Mouse (Mus musculus): ENCODE data around the gene Tmem74b. TPM values are rescaled to one million over a fixed set of nuclear protein-coding genes. Genes with fewer than 3 reads are reported as not detected.

The Tmem74b gene
- polyA plus RNA-seq, 1 experiment = not detected

GRCm38 (mm10) chr2:151743845-151744244 is 42.0 kb downstream of the Tmem74b start, which contains the start of gene Psmf1:
Gene Psmf1 (minus strand): TSS chr2:151744186.
- H3K4me1 ChIP-seq (ENCODE audit: control insufficient read depth, insufficient read depth, low read length) = peaks cover 1% of the 10 kb centered on the region
- no peaks in the 10 kb centered on the region for H3K36me3 ChIP-seq (ENCODE audit: control insufficient read depth, insufficient read depth, low read length, poor library complexity, severe bottlenecking)
- H3K9ac ChIP-seq (ENCODE audit: low read depth, poor library complexity, severe bottlenecking) = no peak within 1 kb of the TSS
- no peak within 1 kb of the TSS for H3K4me3 ChIP-seq (ENCODE audit: low read depth, low read length)
- TF ChIP-seq POLR2A (IDR thresholded peaks at IDR 0.05; ENCODE audit: insufficient read depth, low read length) (no peak), EP300 (IDR thresholded peaks at IDR 0.05; ENCODE audit: insufficient read depth, low read depth, low read length) (no peak), CTCF (IDR thresholded peaks at IDR 0.05; ENCODE audit: low read depth, low read length) (no peak)
- no peaks in the 10 kb centered on the region for H3K27me3 ChIP-seq (ENCODE audit: control insufficient read depth, insufficient read depth, low read length, poor library complexity, severe bottlenecking)
- H3K27ac ChIP-seq (ENCODE audit: insufficient read depth, low read length) = no peak within 1 kb of the TSS
- no peaks in the 10 kb centered on the region for H3K9me3 ChIP-seq (replicated peaks; ENCODE audit: control insufficient read depth, insufficient read depth, low read length, poor library complexity, severe bottlenecking)

GRCm38 (mm10) chr2:151747847-151748705 is 46.3 kb downstream of the Tmem74b start:
- Histone ChIP-seq H3K36me3 (ENCODE audit: control insufficient read depth, insufficient read depth, low read length, poor library complexity, severe bottlenecking) (no peaks in the 10 kb centered on the region), H3K4me1 (ENCODE audit: control insufficient read depth, insufficient read depth, low read length) (peaks cover 1% of the 10 kb centered on the region), H3K27me3 (ENCODE audit: control insufficient read depth, insufficient read depth, low read length, poor library complexity, severe bottlenecking) (no peaks in the 10 kb centered on the region), H3K27ac (ENCODE audit: insufficient read depth, low read length) (no peak overlapping the region), H3K9ac (ENCODE audit: low read depth, poor library complexity, severe bottlenecking) (no peak overlapping the region), H3K4me3 (ENCODE audit: low read depth, low read length) (no peak overlapping the region), H3K9me3 (replicated peaks; ENCODE audit: control insufficient read depth, insufficient read depth, low read length, poor library complexity, severe bottlenecking) (no peaks in the 10 kb centered on the region)
- TF ChIP-seq CTCF (IDR thresholded peaks at IDR 0.05; ENCODE audit: low read depth, low read length) (peak; percentile 80), POLR2A (IDR thresholded peaks at IDR 0.05; ENCODE audit: insufficient read depth, low read length) (no peak), EP300 (IDR thresholded peaks at IDR 0.05; ENCODE audit: insufficient read depth, low read depth, low read length) (no peak)

GRCm38 (mm10) chr2:151751330-151751729 is 49.5 kb downstream of the Tmem74b start:
- Histone ChIP-seq H3K9ac (ENCODE audit: low read depth, poor library complexity, severe bottlenecking) (no peak overlapping the region), H3K9me3 (replicated peaks; ENCODE audit: control insufficient read depth, insufficient read depth, low read length, poor library complexity, severe bottlenecking) (no peaks in the 10 kb centered on the region), H3K27ac (ENCODE audit: insufficient read depth, low read length) (no peak overlapping the region), H3K4me3 (ENCODE audit: low read depth, low read length) (no peak overlapping the region), H3K36me3 (ENCODE audit: control insufficient read depth, insufficient read depth, low read length, poor library complexity, severe bottlenecking) (no peaks in the 10 kb centered on the region), H3K27me3 (ENCODE audit: control insufficient read depth, insufficient read depth, low read length, poor library complexity, severe bottlenecking) (no peaks in the 10 kb centered on the region), H3K4me1 (ENCODE audit: control insufficient read depth, insufficient read depth, low read length) (peaks cover 1% of the 10 kb centered on the region)
- TF ChIP-seq CTCF (IDR thresholded peaks at IDR 0.05; ENCODE audit: low read depth, low read length) (no peak), POLR2A (IDR thresholded peaks at IDR 0.05; ENCODE audit: insufficient read depth, low read length) (no peak), EP300 (IDR thresholded peaks at IDR 0.05; ENCODE audit: insufficient read depth, low read depth, low read length) (no peak)

- no peak for TF ChIP-seq POLR2A (IDR thresholded peaks at IDR 0.05; ENCODE audit: insufficient read depth, low read length)
- no peak for TF ChIP-seq CTCF (IDR thresholded peaks at IDR 0.05; ENCODE audit: low read depth, low read length)
- TF ChIP-seq EP300 (IDR thresholded peaks at IDR 0.05; ENCODE audit: insufficient read depth, low read depth, low read length) = no peak
- no peak overlapping the region for H3K27ac ChIP-seq (ENCODE audit: insufficient read depth, low read length)
- no peaks in the 10 kb centered on the region for H3K4me1 ChIP-seq (ENCODE audit: control insufficient read depth, insufficient read depth, low read length)
- 0 out of 2 replicates have a peak, but pooled peaks cover 7% of the 10 kb centered on the region for H3K9me3 ChIP-seq (replicated peaks; ENCODE audit: control insufficient read depth, insufficient read depth, low read length, poor library complexity, severe bottlenecking)
- H3K36me3 ChIP-seq (ENCODE audit: control insufficient read depth, insufficient read depth, low read length, poor library complexity, severe bottlenecking) = no peaks in the 10 kb centered on the region
- H3K4me3 ChIP-seq (ENCODE audit: low read depth, low read length) = no peak overlapping the region
- no peak overlapping the region for H3K9ac ChIP-seq (ENCODE audit: low read depth, poor library complexity, severe bottlenecking)
- H3K27me3 ChIP-seq (ENCODE audit: control insufficient read depth, insufficient read depth, low read length, poor library complexity, severe bottlenecking) = no peaks in the 10 kb centered on the region
These were observed 54.7 kb downstream of the Tmem74b start for GRCm38 (mm10) chr2:151756277-151757061.

GRCm38 (mm10) chr2:151757451-151757850 is 55.6 kb downstream of the Tmem74b start:
- Histone ChIP-seq H3K4me1 (ENCODE audit: control insufficient read depth, insufficient read depth, low read length) (no peaks in the 10 kb centered on the region), H3K27me3 (ENCODE audit: control insufficient read depth, insufficient read depth, low read length, poor library complexity, severe bottlenecking) (no peaks in the 10 kb centered on the region), H3K4me3 (ENCODE audit: low read depth, low read length) (no peak overlapping the region), H3K27ac (ENCODE audit: insufficient read depth, low read length) (no peak overlapping the region), H3K9ac (ENCODE audit: low read depth, poor library complexity, severe bottlenecking) (no peak overlapping the region), H3K36me3 (ENCODE audit: control insufficient read depth, insufficient read depth, low read length, poor library complexity, severe bottlenecking) (no peaks in the 10 kb centered on the region), H3K9me3 (replicated peaks; ENCODE audit: control insufficient read depth, insufficient read depth, low read length, poor library complexity, severe bottlenecking) (0 out of 2 replicates have a peak, but pooled peaks cover 7% of the 10 kb centered on the region)
- TF ChIP-seq POLR2A (IDR thresholded peaks at IDR 0.05; ENCODE audit: insufficient read depth, low read length) = no peak
- no peak for TF ChIP-seq CTCF (IDR thresholded peaks at IDR 0.05; ENCODE audit: low read depth, low read length)
- no peak for TF ChIP-seq EP300 (IDR thresholded peaks at IDR 0.05; ENCODE audit: insufficient read depth, low read depth, low read length)
